Mouse (Mus musculus) kidney, embryonic 16.5 days (tissue): ENCODE measurements at regions not wholly inside any gene's neighbourhood (a gene's known extent, or its start where the extent isn't known, plus 50 kb on each side); places are given as distances from the start of the nearest gene placed in this dataset.
"Not testable (repeated sequence)": the region's sequence is repeated elsewhere in the genome, so short reads cannot be mapped to it uniquely, and the experiment has no call there.

Experiments used
- ATAC-seq: fragments of 200-750 bp; cut with Nextera tagmentation; 2 replicates; pipeline ENCODE4 v1.8.0; 2017; ENCODE audit warnings: moderate TSS enrichment; ENCODE audit not compliant: low FRiP score, low TSS enrichment
- H3K27ac ChIP-seq: fragments of 300-500 bp; sonication (generic); 2 replicates; pipeline ENCODE4 v1.5.1; 2014; ENCODE audit warnings: low read length
- H3K27me3 ChIP-seq: fragments of 300-500 bp; sonication (generic); 2 replicates; pipeline ENCODE4 v1.6.1; 2014; ENCODE audit warnings: low read length, control low read depth, mixed read lengths; ENCODE audit not compliant: insufficient read depth
- H3K36me3 ChIP-seq: fragments of 300-500 bp; sonication (generic); 2 replicates; pipeline ENCODE4 v1.6.1; 2014; ENCODE audit warnings: low read length, control low read depth, mixed read lengths; ENCODE audit not compliant: insufficient read depth
- H3K4me1 ChIP-seq: fragments of 300-500 bp; sonication (generic); 2 replicates; pipeline ENCODE4 v1.6.1; 2014; ENCODE audit warnings: low read length, control low read depth, mixed read lengths; ENCODE audit not compliant: insufficient read depth
- H3K4me2 ChIP-seq: fragments of 300-500 bp; sonication (generic); replicated peaks from 2 replicates; pipeline ENCODE4 v1.6.1; 2014; ENCODE audit warnings: low read depth, low read length
- H3K4me3 ChIP-seq: fragments of 300-500 bp; sonication (generic); 2 replicates; pipeline ENCODE4 v1.5.1; 2014; ENCODE audit warnings: mild to moderate bottlenecking, low read length
- H3K9ac ChIP-seq: fragments of 300-500 bp; sonication (generic); replicated peaks from 2 replicates; pipeline ENCODE4 v1.6.1; 2014; ENCODE audit warnings: low read length
- H3K9me3 ChIP-seq: fragments of 300-500 bp; sonication (generic); 2 replicates; pipeline ENCODE4 v1.6.1; 2016; ENCODE audit warnings: low read length, control low read depth
- WGBS: fragments of 180-500 bp; shearing (Covaris S2); extraction: QIAGEN DNeasy Blood & Tissue Kit; methylation state at CpG from one replicate; pipeline ENCODE4 v1.1.7; 2014; 5-methylcytosine and 5-hydroxymethylcytosine counted together

- no peak overlapping the region for H3K27ac ChIP-seq
- no peaks in the 10 kb centered on the region for H3K27me3 ChIP-seq
- ATAC-seq = no peak
- no peaks in the 10 kb centered on the region for H3K4me1 ChIP-seq
- no peak overlapping the region for H3K4me3 ChIP-seq
- no peaks in the 10 kb centered on the region for H3K36me3 ChIP-seq
- H3K9me3 ChIP-seq = no peaks in the 10 kb centered on the region
- H3K9ac ChIP-seq = no peak overlapping the region
- H3K4me2 ChIP-seq = no peak overlapping the region
Observed at GRCm38 (mm10) chr1:80969927-80970326, 106.8 kb upstream of the Nyap2 start.

DNA sequence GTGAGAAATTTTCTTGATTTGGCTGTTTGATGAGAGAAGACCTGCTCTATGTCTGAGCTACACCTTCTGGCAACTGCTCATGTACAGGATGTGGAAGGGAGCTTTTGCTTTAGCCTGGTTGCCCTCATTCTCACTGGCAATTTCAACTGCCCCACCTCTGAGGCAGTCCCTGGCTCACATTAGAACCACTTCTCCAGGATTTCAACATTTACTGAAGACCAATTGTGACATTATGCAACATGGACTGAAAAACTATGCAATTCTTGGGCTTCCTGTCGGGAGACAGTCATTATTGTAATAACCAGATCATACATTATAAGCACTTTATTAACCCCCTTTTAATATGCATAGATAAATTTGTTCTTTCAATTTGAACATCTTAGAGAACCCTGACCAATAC, 107.6 kb upstream of the Nyap2 start:
- Histone ChIP-seq H3K9ac (no peak overlapping the region), H3K4me3 (no peak overlapping the region), H3K9me3 (no peaks in the 10 kb centered on the region), H3K4me1 (no peaks in the 10 kb centered on the region), H3K27me3 (no peaks in the 10 kb centered on the region), H3K36me3 (no peaks in the 10 kb centered on the region), H3K27ac (no peak overlapping the region), H3K4me2 (no peak overlapping the region)
- 88% methylated on average over 1 of the region's 1 CpGs for WGBS
- ATAC-seq = no peak

DNA sequence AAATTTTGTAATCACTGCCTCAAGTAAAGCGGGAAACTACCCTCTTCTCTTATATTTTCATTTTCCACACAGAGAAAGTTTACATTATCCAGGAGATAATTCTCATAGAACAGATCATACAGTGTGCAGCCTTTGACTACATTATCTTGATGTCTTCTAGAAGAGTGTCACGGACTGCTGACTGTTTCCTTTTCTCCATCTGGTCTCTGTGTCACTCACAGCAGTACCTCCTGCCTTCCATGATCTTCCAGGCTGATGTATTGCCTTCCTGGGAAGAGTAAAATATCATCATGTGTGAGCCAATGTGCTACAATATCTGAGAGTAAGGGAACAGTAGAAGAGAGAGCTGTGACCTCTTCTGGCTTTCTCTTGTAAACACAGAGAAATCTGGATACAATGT, 111.0 kb upstream of the Nyap2 start:
- 77% methylated on average over 2 of the region's 2 CpGs for WGBS
- Histone ChIP-seq H3K4me2 (no peak overlapping the region), H3K27ac (no peak overlapping the region), H3K36me3 (no peaks in the 10 kb centered on the region), H3K27me3 (no peaks in the 10 kb centered on the region), H3K4me1 (no peaks in the 10 kb centered on the region), H3K9me3 (no peaks in the 10 kb centered on the region), H3K9ac (no peak overlapping the region), H3K4me3 (no peak overlapping the region)
- no peak for ATAC-seq

DNA sequence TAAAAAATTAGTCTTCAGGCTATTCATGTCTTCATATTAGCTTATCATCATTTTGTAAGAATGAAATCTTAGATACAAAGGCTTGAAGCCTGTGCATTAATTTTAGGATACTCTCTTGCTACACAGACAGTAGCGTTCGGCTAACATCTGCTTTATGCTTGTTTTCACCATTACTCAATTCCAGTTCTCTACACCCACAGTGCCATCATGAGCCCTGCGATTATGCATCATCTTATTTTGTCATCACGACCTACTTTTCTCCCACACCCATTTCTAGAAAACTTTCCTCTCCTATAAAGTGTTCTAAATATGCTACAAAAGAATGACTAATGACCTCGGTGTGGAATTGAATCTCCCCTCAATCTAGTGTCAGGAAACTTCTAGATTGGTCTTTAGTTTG, 112.4 kb upstream of the Nyap2 start:
- no peak overlapping the region for H3K27ac ChIP-seq
- no peaks in the 10 kb centered on the region for H3K9me3 ChIP-seq
- H3K36me3 ChIP-seq = no peaks in the 10 kb centered on the region
- no peaks in the 10 kb centered on the region for H3K4me1 ChIP-seq
- 82% methylated on average over 5 of the region's 5 CpGs for WGBS
- H3K4me3 ChIP-seq = no peak overlapping the region
- H3K27me3 ChIP-seq = no peaks in the 10 kb centered on the region
- no peak overlapping the region for H3K4me2 ChIP-seq
- no peak overlapping the region for H3K9ac ChIP-seq
- no peak for ATAC-seq

DNA sequence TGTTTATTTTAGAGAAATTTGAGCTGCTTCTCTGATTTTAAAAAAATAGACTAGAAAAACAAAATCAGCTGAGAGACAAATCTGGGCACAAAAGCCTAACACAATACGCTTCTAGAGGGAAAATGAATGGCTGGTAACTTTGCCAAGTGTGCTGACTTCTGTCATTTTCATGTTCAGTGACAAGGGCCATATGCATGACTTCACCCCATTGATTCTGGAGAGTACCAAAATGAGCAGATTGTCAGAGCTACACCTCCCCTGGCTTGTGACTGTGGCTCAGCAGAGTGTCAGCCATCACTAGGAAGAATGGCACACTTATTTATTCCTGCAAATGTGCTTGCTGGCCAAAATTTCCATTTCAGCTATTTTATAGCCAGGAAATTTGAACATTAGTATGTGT, 112.9 kb upstream of the Nyap2 start:
- 72% methylated on average over 1 of the region's 1 CpGs for WGBS
- H3K27ac ChIP-seq = no peak overlapping the region
- no peak overlapping the region for H3K4me2 ChIP-seq
- H3K9ac ChIP-seq = no peak overlapping the region
- no peaks in the 10 kb centered on the region for H3K9me3 ChIP-seq
- no peaks in the 10 kb centered on the region for H3K27me3 ChIP-seq
- H3K36me3 ChIP-seq = no peaks in the 10 kb centered on the region
- no peaks in the 10 kb centered on the region for H3K4me1 ChIP-seq
- H3K4me3 ChIP-seq = no peak overlapping the region
- ATAC-seq = no peak

- Histone ChIP-seq H3K4me1 (no peaks in the 10 kb centered on the region), H3K4me3 (no peak overlapping the region), H3K9me3 (no peaks in the 10 kb centered on the region), H3K36me3 (no peaks in the 10 kb centered on the region), H3K27ac (no peak overlapping the region), H3K27me3 (no peaks in the 10 kb centered on the region), H3K9ac (no peak overlapping the region), H3K4me2 (no peak overlapping the region)
- 77% methylated on average over 4 of the region's 4 CpGs for WGBS
- no peak for ATAC-seq
Observed at GRCm38 (mm10) chr1:80950406-80950805, 126.3 kb upstream of the Nyap2 start.

DNA sequence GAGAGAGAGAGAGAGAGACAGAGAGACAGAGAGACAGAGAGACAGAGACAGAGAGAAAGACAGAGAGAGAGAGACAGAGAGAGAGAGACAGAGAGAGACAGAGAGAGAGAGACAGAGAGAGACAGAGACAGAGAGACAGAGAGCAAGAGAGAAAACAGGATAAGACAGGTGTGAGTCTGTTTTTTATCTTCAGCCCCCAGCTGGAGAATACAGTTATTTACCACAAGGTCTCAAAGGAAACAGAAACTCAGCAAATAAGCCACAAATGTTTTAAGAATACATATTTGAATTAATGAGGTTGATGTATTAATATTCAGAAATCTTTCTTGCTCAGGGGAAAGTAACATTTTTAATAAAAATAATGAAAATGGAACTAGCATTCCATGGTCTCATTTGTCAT, 130.7 kb upstream of the Nyap2 start:
- not testable (repeated sequence) for H3K4me3 ChIP-seq, H3K36me3 ChIP-seq, ATAC-seq, H3K9ac ChIP-seq, H3K4me2 ChIP-seq, H3K4me1 ChIP-seq, H3K9me3 ChIP-seq, H3K27ac ChIP-seq, H3K27me3 ChIP-seq

DNA sequence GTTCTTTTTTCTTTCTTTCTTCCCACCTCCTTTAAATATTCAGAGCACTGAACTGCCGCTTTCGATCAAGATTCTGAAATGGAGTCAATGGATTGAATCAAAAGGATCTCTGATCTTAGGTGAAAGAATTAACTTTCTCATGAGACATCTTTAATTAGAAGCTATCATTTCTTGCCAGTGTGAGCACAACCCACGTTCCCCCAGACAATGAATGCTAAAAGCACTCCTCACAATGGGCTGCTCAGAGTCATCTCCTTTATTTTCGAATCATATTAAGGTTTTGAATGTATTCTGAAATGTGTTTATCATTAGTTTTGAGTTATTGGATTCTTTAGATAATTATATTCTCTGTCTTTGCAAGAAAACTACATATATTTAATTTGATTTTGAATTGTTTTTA, 137.4 kb upstream of the Nyap2 start:
- Histone ChIP-seq H3K4me2 (no peak overlapping the region), H3K36me3 (no peaks in the 10 kb centered on the region), H3K9ac (no peak overlapping the region), H3K4me3 (no peak overlapping the region), H3K9me3 (no peaks in the 10 kb centered on the region), H3K27me3 (no peaks in the 10 kb centered on the region), H3K27ac (no peak overlapping the region), H3K4me1 (no peaks in the 10 kb centered on the region)
- ATAC-seq = no peak
- WGBS = 81% methylated on average over 4 of the region's 4 CpGs

DNA sequence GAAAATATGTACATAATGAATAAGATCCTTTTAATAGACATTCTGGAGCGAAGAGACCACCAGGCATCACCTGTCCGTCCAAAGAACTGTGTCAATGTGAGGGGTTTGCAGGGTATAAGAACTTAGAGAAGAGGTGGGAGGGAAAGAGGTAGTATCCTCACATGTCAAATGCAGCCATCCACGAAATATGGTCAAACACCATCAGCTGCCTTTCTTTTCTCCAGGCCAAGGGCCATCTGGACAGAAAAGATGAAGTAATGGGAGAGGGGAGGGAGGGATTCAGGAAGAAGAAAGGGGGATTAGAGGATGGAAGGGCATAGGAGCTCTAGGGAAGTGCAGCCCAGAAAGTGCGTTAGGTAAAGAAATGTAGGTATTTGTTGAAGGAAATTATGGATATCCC, 141.0 kb upstream of the Dock10 start:
- H3K27ac ChIP-seq = no peak overlapping the region
- H3K4me3 ChIP-seq = no peak overlapping the region
- ATAC-seq = no peak
- no peaks in the 10 kb centered on the region for H3K27me3 ChIP-seq
- 75% methylated on average over 4 of the region's 4 CpGs for WGBS
- H3K9me3 ChIP-seq = no peaks in the 10 kb centered on the region
- H3K4me2 ChIP-seq = no peak overlapping the region
- no peaks in the 10 kb centered on the region for H3K4me1 ChIP-seq
- H3K36me3 ChIP-seq = no peaks in the 10 kb centered on the region
- no peak overlapping the region for H3K9ac ChIP-seq

- Histone ChIP-seq H3K4me3 (no peak overlapping the region), H3K36me3 (no peaks in the 10 kb centered on the region), H3K4me1 (no peaks in the 10 kb centered on the region), H3K4me2 (no peak overlapping the region), H3K27me3 (no peaks in the 10 kb centered on the region), H3K9me3 (no peaks in the 10 kb centered on the region), H3K9ac (no peak overlapping the region), H3K27ac (no peak overlapping the region)
- ATAC-seq = no peak
- WGBS = 53% methylated on average over 4 of the region's 4 CpGs
Observed at GRCm38 (mm10) chr1:80874140-80874849, 116.0 kb upstream of the Dock10 start.
